Mouse (Mus musculus) neural tube, embryonic 12.5 days (tissue): ENCODE measurements at regions not wholly inside any gene's neighbourhood (a gene's known extent, or its start where the extent isn't known, plus 50 kb on each side); places are given as distances from the start of the nearest gene placed in this dataset.

ENCODE experiments used
- ATAC-seq: fragments of 200-750 bp; cut with Nextera tagmentation; 2 replicates; pipeline ENCODE4 v1.8.0; 2017; ENCODE audit warnings: low read depth, mild to moderate bottlenecking, moderate TSS enrichment, moderate library complexity; ENCODE audit not compliant: low FRiP score
- H3K27ac ChIP-seq: fragments of 300-500 bp; sonication (generic); 2 replicates; pipeline ENCODE4 v1.5.1; 2016
- H3K27me3 ChIP-seq: fragments of 300-500 bp; sonication (generic); replicated peaks from 2 replicates; pipeline ENCODE4 v1.6.1; 2016; ENCODE audit warnings: mild to moderate bottlenecking
- H3K36me3 ChIP-seq: fragments of 300-500 bp; sonication (generic); 2 replicates; pipeline ENCODE4 v1.6.1; 2016; ENCODE audit warnings: mild to moderate bottlenecking
- H3K4me1 ChIP-seq: fragments of 300-500 bp; sonication (generic); 2 replicates; pipeline ENCODE4 v1.6.1; 2016
- H3K4me2 ChIP-seq: fragments of 300-500 bp; sonication (generic); replicated peaks from 2 replicates; pipeline ENCODE4 v1.6.1; 2016; ENCODE audit warnings: mild to moderate bottlenecking
- H3K4me3 ChIP-seq: fragments of 300-500 bp; sonication (generic); 2 replicates; pipeline ENCODE4 v1.5.1; 2016
- H3K9ac ChIP-seq: fragments of 300-500 bp; sonication (generic); 2 replicates; pipeline ENCODE4 v1.6.1; 2016; ENCODE audit warnings: mild to moderate bottlenecking
- H3K9me3 ChIP-seq: fragments of 300-500 bp; sonication (generic); 2 replicates; pipeline ENCODE4 v1.6.1; 2016; ENCODE audit warnings: mild to moderate bottlenecking
- WGBS: fragments of 180-500 bp; shearing (Covaris S2); methylation state at CpG from one replicate; pipeline ENCODE4 v1.1.7; 2016; 5-methylcytosine and 5-hydroxymethylcytosine counted together

- Histone ChIP-seq H3K4me1 (no peaks in the 10 kb centered on the region), H3K27ac (no peak overlapping the region), H3K4me2 (no peak overlapping the region), H3K27me3 (no peaks in the 10 kb centered on the region), H3K9ac (no peak overlapping the region), H3K36me3 (no peaks in the 10 kb centered on the region), H3K9me3 (no peaks in the 10 kb centered on the region), H3K4me3 (no peak overlapping the region)
- no peak for ATAC-seq
- WGBS = 71% methylated on average over 3 of the region's 3 CpGs
These were observed 110.4 kb upstream of the Pcgf5 start for GRCm38 (mm10) chr19:36237751-36238150.

- Histone ChIP-seq H3K4me2 (no peak overlapping the region), H3K9ac (no peak overlapping the region), H3K4me3 (no peak overlapping the region), H3K9me3 (no peaks in the 10 kb centered on the region), H3K27me3 (no peaks in the 10 kb centered on the region), H3K27ac (no peak overlapping the region), H3K36me3 (no peaks in the 10 kb centered on the region), H3K4me1 (no peaks in the 10 kb centered on the region)
- ATAC-seq = no peak
- WGBS = 86% methylated on average over 3 of the region's 3 CpGs
These were observed 109.6 kb upstream of the Pcgf5 start for GRCm38 (mm10) chr19:36238536-36238935.

GRCm38 (mm10) chr19:36242396-36242795 is 105.7 kb upstream of the Pcgf5 start:
- Histone ChIP-seq H3K27me3 (no peaks in the 10 kb centered on the region), H3K36me3 (no peaks in the 10 kb centered on the region), H3K4me2 (no peak overlapping the region), H3K4me1 (no peaks in the 10 kb centered on the region), H3K9me3 (no peaks in the 10 kb centered on the region), H3K9ac (no peak overlapping the region), H3K4me3 (no peak overlapping the region), H3K27ac (no peak overlapping the region)
- ATAC-seq = no peak
- WGBS = 80% methylated on average over 3 of the region's 3 CpGs

GRCm38 (mm10) chr19:36242946-36243345 is 105.2 kb upstream of the Pcgf5 start:
- Histone ChIP-seq H3K27me3 (no peaks in the 10 kb centered on the region), H3K4me1 (no peaks in the 10 kb centered on the region), H3K4me3 (no peak overlapping the region), H3K9ac (no peak overlapping the region), H3K4me2 (no peak overlapping the region), H3K9me3 (no peaks in the 10 kb centered on the region), H3K36me3 (no peaks in the 10 kb centered on the region), H3K27ac (no peak overlapping the region)
- WGBS = 86% methylated on average over 5 of the region's 5 CpGs
- no peak for ATAC-seq

GRCm38 (mm10) chr19:36252522-36252921 is 95.6 kb upstream of the Pcgf5 start:
- 93% methylated on average over 3 of the region's 3 CpGs for WGBS
- Histone ChIP-seq H3K4me2 (no peak overlapping the region), H3K4me1 (no peaks in the 10 kb centered on the region), H3K36me3 (no peaks in the 10 kb centered on the region), H3K9me3 (no peaks in the 10 kb centered on the region), H3K27ac (no peak overlapping the region), H3K27me3 (no peaks in the 10 kb centered on the region), H3K4me3 (no peak overlapping the region), H3K9ac (no peak overlapping the region)
- no peak for ATAC-seq

GRCm38 (mm10) chr19:36257748-36258538 is 90.2 kb upstream of the Pcgf5 start:
- no peak for ATAC-seq
- Histone ChIP-seq H3K9ac (no peak overlapping the region), H3K4me3 (no peak overlapping the region), H3K27ac (no peak overlapping the region), H3K4me1 (0 out of 2 replicates have a peak, but pooled peaks cover 4% of the 10 kb centered on the region), H3K36me3 (no peaks in the 10 kb centered on the region), H3K27me3 (no peaks in the 10 kb centered on the region), H3K9me3 (no peaks in the 10 kb centered on the region), H3K4me2 (no peak overlapping the region)
- 73% methylated on average over 10 of the region's 10 CpGs for WGBS

GRCm38 (mm10) chr19:36261819-36262218 is 86.3 kb upstream of the Pcgf5 start:
- no peak overlapping the region for H3K27ac ChIP-seq
- H3K9me3 ChIP-seq = no peaks in the 10 kb centered on the region
- H3K9ac ChIP-seq = no peak overlapping the region
- no peaks in the 10 kb centered on the region for H3K36me3 ChIP-seq
- no peaks in the 10 kb centered on the region for H3K27me3 ChIP-seq
- H3K4me1 ChIP-seq = 0 out of 2 replicates have a peak, but pooled peaks cover 4% of the 10 kb centered on the region
- no peak overlapping the region for H3K4me3 ChIP-seq
- H3K4me2 ChIP-seq = no peak overlapping the region
- 88% methylated on average over 5 of the region's 5 CpGs for WGBS
- ATAC-seq = no peak

GRCm38 (mm10) chr19:36263923-36264322 is 84.2 kb upstream of the Pcgf5 start:
- Histone ChIP-seq H3K4me2 (no peak overlapping the region), H3K36me3 (no peaks in the 10 kb centered on the region), H3K4me1 (no peaks in the 10 kb centered on the region), H3K9ac (no peak overlapping the region), H3K27ac (no peak overlapping the region), H3K27me3 (no peaks in the 10 kb centered on the region), H3K9me3 (no peaks in the 10 kb centered on the region), H3K4me3 (no peak overlapping the region)
- ATAC-seq = no peak
- WGBS = 83% methylated on average over 4 of the region's 4 CpGs

- 88% methylated on average over 2 of the region's 2 CpGs for whole genome bisulfite sequencing
These were observed 83.7 kb upstream of the Pcgf5 start for GRCm38 (mm10) chr19:36264397-36264796.

GRCm38 (mm10) chr19:36265276-36265675 is 82.8 kb upstream of the Pcgf5 start:
- H3K4me1 ChIP-seq = no peaks in the 10 kb centered on the region
- H3K4me3 ChIP-seq = no peak overlapping the region
- H3K27ac ChIP-seq = no peak overlapping the region
- no peak for ATAC-seq
- no peaks in the 10 kb centered on the region for H3K27me3 ChIP-seq
- H3K36me3 ChIP-seq = no peaks in the 10 kb centered on the region
- no peak overlapping the region for H3K4me2 ChIP-seq
- no peak overlapping the region for H3K9ac ChIP-seq
- 86% methylated on average over 1 of the region's 1 CpGs for WGBS
- H3K9me3 ChIP-seq = no peaks in the 10 kb centered on the region

More at GRCm38 (mm10) chr19:36264397-36264796, 83.7 kb upstream of the Pcgf5 start:
- Histone ChIP-seq H3K27ac (no peak overlapping the region), H3K4me2 (no peak overlapping the region), H3K36me3 (no peaks in the 10 kb centered on the region), H3K27me3 (no peaks in the 10 kb centered on the region), H3K4me3 (no peak overlapping the region), H3K4me1 (no peaks in the 10 kb centered on the region), H3K9me3 (no peaks in the 10 kb centered on the region), H3K9ac (no peak overlapping the region)
- no peak for ATAC-seq

GRCm38 (mm10) chr19:36266346-36266745 is 81.8 kb upstream of the Pcgf5 start:
- H3K9me3 ChIP-seq = no peaks in the 10 kb centered on the region
- 40% methylated on average over 8 of the region's 8 CpGs for WGBS
- H3K4me2 ChIP-seq = no peak overlapping the region
- no peak overlapping the region for H3K4me3 ChIP-seq
- no peaks in the 10 kb centered on the region for H3K36me3 ChIP-seq
- H3K27me3 ChIP-seq = no peaks in the 10 kb centered on the region
- no peak overlapping the region for H3K9ac ChIP-seq
- no peaks in the 10 kb centered on the region for H3K4me1 ChIP-seq
- ATAC-seq = no peak
- H3K27ac ChIP-seq = no peak overlapping the region

- no peak overlapping the region for H3K4me2 ChIP-seq
- H3K9ac ChIP-seq = no peak overlapping the region
- H3K4me3 ChIP-seq = no peak overlapping the region
- H3K27me3 ChIP-seq = no peaks in the 10 kb centered on the region
- no peaks in the 10 kb centered on the region for H3K4me1 ChIP-seq
- WGBS = 65% methylated on average over 3 of the region's 3 CpGs
- no peak overlapping the region for H3K27ac ChIP-seq
- ATAC-seq = no peak
- H3K36me3 ChIP-seq = no peaks in the 10 kb centered on the region
- no peaks in the 10 kb centered on the region for H3K9me3 ChIP-seq
These were observed 74.6 kb upstream of the Pcgf5 start for GRCm38 (mm10) chr19:36273466-36273865.

- H3K36me3 ChIP-seq = no peaks in the 10 kb centered on the region
- no peak overlapping the region for H3K4me2 ChIP-seq
- H3K27ac ChIP-seq = no peak overlapping the region
- ATAC-seq = no peak
- H3K4me3 ChIP-seq = no peak overlapping the region
- H3K4me1 ChIP-seq = no peaks in the 10 kb centered on the region
- H3K9ac ChIP-seq = no peak overlapping the region
- no peaks in the 10 kb centered on the region for H3K27me3 ChIP-seq
- 75% methylated on average over 4 of the region's 4 CpGs for WGBS
- no peaks in the 10 kb centered on the region for H3K9me3 ChIP-seq
These were observed 62.6 kb upstream of the Pcgf5 start for GRCm38 (mm10) chr19:36285465-36285864.
